Mouse (Mus musculus) cerebellum, adult 2 months (tissue): ENCODE measurements around the gene Anxa1.

ENCODE experiments used
- CTCF ChIP-seq: fragments of 200-500 bp; IDR thresholded peaks from 2 replicates; pipeline ENCODE4 v1.5.1; 2011; ENCODE audit warnings: low read depth, mild to moderate bottlenecking, control low read depth, low read length, moderate library complexity, borderline replicate concordance; ENCODE audit not compliant: insufficient read depth
- POLR2A ChIP-seq: fragments of 200-500 bp; IDR thresholded peaks from 2 replicates; pipeline ENCODE4 v1.6.1; 2011; ENCODE audit warnings: low read length, control low read depth, borderline replicate concordance; ENCODE audit not compliant: insufficient read depth

DNA sequence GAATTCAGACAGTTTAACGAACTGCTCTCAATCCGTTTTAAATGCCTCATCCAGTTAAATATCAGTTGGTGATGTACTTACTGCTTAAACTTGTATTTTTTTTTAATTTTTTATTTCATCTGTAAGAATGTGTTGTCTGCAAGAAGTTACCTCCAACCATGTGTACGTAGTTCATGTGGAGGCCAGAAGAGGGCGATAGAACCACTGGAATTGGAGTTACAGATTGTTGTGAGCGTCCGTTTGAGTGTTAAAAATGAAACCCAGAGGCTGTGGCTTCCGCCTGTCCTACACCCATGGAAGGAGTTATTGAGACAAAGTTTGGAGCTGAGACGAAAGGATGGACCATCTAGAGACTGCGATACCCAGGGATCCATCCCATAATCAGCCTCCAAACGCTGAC is 27.5 kb downstream of the Anxa1 start:
- TF ChIP-seq CTCF (no peak), POLR2A (no peak)
